Mouse (Mus musculus): ENCODE measurements around the gene Kctd14.

DNA sequence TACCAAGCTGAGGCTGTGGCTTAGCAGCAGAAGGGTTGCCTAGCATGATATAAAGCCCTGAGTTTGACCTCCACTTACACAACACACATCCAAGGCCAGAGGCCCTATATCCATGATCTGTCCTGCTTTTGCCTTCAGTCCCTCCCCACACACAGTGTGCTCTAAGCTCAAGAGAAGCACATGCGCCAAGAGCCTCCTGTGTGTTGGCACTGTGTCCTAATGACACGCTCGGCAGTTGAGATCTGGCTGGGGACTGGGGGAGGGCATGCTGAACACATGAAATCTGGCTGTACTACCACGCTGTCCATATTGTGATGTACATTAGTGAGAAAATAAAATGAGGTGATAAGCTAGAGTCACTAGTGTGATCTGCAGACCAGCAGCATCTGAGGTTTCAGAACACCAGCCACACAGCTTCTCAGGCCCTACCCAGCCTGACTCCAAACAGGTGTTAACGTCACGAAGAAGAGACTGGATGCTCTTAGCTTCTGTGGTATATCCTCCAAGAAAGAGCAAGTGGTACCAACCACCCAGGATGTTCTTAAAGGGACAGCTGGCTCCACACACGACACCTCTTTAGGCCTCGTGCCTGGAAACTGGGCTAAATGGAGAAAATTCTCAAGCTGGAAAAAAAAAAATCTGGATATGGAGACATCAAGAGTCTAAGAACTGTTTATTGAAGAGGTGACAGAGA, 30.0 kb upstream of the Kctd14 start:
- no peak for TF ChIP-seq TCF12 (IDR thresholded peaks at IDR 0.05; ENCODE audit: insufficient read depth, poor library complexity, severe bottlenecking)
- no peak for TF ChIP-seq POLR2A (IDR thresholded peaks at IDR 0.05; ENCODE audit: insufficient read length, low read depth)
- no peak for TF ChIP-seq POLR2AphosphoS2 (IDR thresholded peaks at IDR 0.05; ENCODE audit: insufficient read length, low read depth)
- no peak for TF ChIP-seq TCF3 (IDR thresholded peaks at IDR 0.05; ENCODE audit: insufficient read length, low read depth)
- TF ChIP-seq USF1 (IDR thresholded peaks at IDR 0.05; ENCODE audit: low read depth) = no peak
- no peak for TF ChIP-seq E2F4 (IDR thresholded peaks at IDR 0.05; ENCODE audit: insufficient read depth)
- no peak for TF ChIP-seq MYOD1 (IDR thresholded peaks at IDR 0.05; ENCODE audit: control insufficient read depth in 1 of 3, insufficient read length in 2 of 3, low read depth in 2 of 3)
- no peak for TF ChIP-seq MAX (IDR thresholded peaks at IDR 0.05; ENCODE audit: low read depth)
- TF ChIP-seq REST (IDR thresholded peaks at IDR 0.05; ENCODE audit: insufficient read depth, insufficient read length) = no peak
- TF ChIP-seq MYOG (IDR thresholded peaks at IDR 0.05; ENCODE audit: control insufficient read depth in 1 of 3, insufficient read depth in 1 of 3, insufficient read length in 2 of 3, low read depth in 2 of 3) = no peak
- no peak for TF ChIP-seq CEBPB (IDR thresholded peaks at IDR 0.05; ENCODE audit: insufficient read depth, poor library complexity, severe bottlenecking)
- TF ChIP-seq SRF (IDR thresholded peaks at IDR 0.05; ENCODE audit: control insufficient read depth, insufficient read length, low read depth) = no peak

All from myocyte (in vitro differentiated cells).